Mouse (Mus musculus) liver, embryonic 15.5 days (tissue): ENCODE results near the gene Pcyt1a. TPM values are rescaled to one million over a fixed set of nuclear protein-coding genes. Genes with fewer than 3 reads are reported as not detected.
"Not testable (repeated sequence)": the region's sequence is repeated elsewhere in the genome, so short reads cannot be mapped to it uniquely, and the experiment has no call there.

Source experiments
- ATAC-seq: fragments of 200-750 bp; cut with Nextera tagmentation; 2 replicates; pipeline ENCODE4 v1.8.0; 2017; ENCODE audit warnings: moderate number of reproducible peaks, mild to moderate bottlenecking, moderate library complexity; ENCODE audit not compliant: insufficient read depth
- H3K27ac ChIP-seq: fragments of 300-500 bp; sonication (generic); replicated peaks from 2 replicates; pipeline ENCODE4 v1.5.1; 2015; ENCODE audit warnings: mild to moderate bottlenecking, inconsistent platforms
- H3K27me3 ChIP-seq: fragments of 300-500 bp; sonication (generic); 2 replicates; pipeline ENCODE4 v1.6.1; 2015; ENCODE audit warnings: mild to moderate bottlenecking, inconsistent platforms
- H3K36me3 ChIP-seq: fragments of 300-500 bp; sonication (generic); replicated peaks from 2 replicates; pipeline ENCODE4 v1.6.1; 2015; ENCODE audit warnings: moderate library complexity, mild to moderate bottlenecking, inconsistent platforms
- H3K4me1 ChIP-seq: fragments of 300-500 bp; sonication (generic); replicated peaks from 2 replicates; pipeline ENCODE4 v1.6.1; 2015; ENCODE audit warnings: inconsistent platforms
- H3K4me2 ChIP-seq: fragments of 300-500 bp; sonication (generic); 2 replicates; pipeline ENCODE4 v1.6.1; 2015; ENCODE audit warnings: moderate library complexity, mild to moderate bottlenecking, inconsistent platforms
- H3K4me3 ChIP-seq: fragments of 300-500 bp; sonication (generic); replicated peaks from 2 replicates; pipeline ENCODE4 v1.5.1; 2015; ENCODE audit warnings: mild to moderate bottlenecking, inconsistent platforms
- H3K9ac ChIP-seq: fragments of 300-500 bp; sonication (generic); 2 replicates; pipeline ENCODE4 v1.6.1; 2015; ENCODE audit warnings: moderate library complexity, mild to moderate bottlenecking, inconsistent platforms
- H3K9me3 ChIP-seq: fragments of 300-500 bp; sonication (generic); replicated peaks from 2 replicates; pipeline ENCODE4 v1.6.1; 2016; ENCODE audit warnings: inconsistent platforms
- WGBS: fragments of 180-500 bp; shearing (Covaris S2); methylation state at CpG from one replicate; pipeline ENCODE4 v1.1.7; 2015; ENCODE audit warnings: mixed read lengths; ENCODE audit not compliant: insufficient replicate concordance; 5-methylcytosine and 5-hydroxymethylcytosine counted together
- polyA plus RNA-seq: library from polyadenylated mRNA; unstranded; fragments of >200 nt; fragmentation: Nextera tagmentation; extraction: Ambion mirVana; gene quantifications from 2 replicates; pipeline ENCODE4 v1.2.1, GENCODE M21; 2015

Gene Pcyt1a
- polyA plus RNA-seq, 1 experiment from 2014 or later: 38.3 TPM

GRCm38 (mm10) chr16:32472276-32473015 is 41.7 kb downstream of the Pcyt1a start:
- H3K27ac ChIP-seq: no peak overlapping the region
- 0 out of 2 replicates have a peak, but pooled peaks cover 3% of the 10 kb centered on the region for H3K4me1 ChIP-seq
- no peak overlapping the region for H3K4me2 ChIP-seq
- ATAC-seq: no peak
- WGBS: 85% methylated on average over 7 of the region's 7 CpGs
- no peak overlapping the region for H3K9ac ChIP-seq
- H3K9me3 ChIP-seq: no peaks in the 10 kb centered on the region
- no peaks in the 10 kb centered on the region for H3K27me3 ChIP-seq
- peaks cover 68% of the 10 kb centered on the region for H3K36me3 ChIP-seq
- H3K4me3 ChIP-seq: no peak overlapping the region

- Histone ChIP-seq H3K36me3 (peaks cover 19% of the 10 kb centered on the region), H3K4me1 (no peaks in the 10 kb centered on the region), H3K9ac (no peak overlapping the region), H3K4me3 (no peak overlapping the region), H3K4me2 (no peak overlapping the region), H3K27ac (no peak overlapping the region), H3K27me3 (no peaks in the 10 kb centered on the region; the same call in 1 of the 2 replicates), H3K9me3 (no peaks in the 10 kb centered on the region)
- 68% methylated on average over 6 of the region's 6 CpGs for WGBS
- no peak for ATAC-seq
Observed at GRCm38 (mm10) chr16:32477315-32477714, 46.6 kb downstream of the Pcyt1a start.

- 50% methylated on average over 2 of the region's 2 CpGs for WGBS
- Histone ChIP-seq H3K4me2 (no peak overlapping the region), H3K4me3 (no peak overlapping the region), H3K4me1 (no peaks in the 10 kb centered on the region; the same call in 1 of the 2 replicates), H3K9ac (no peak overlapping the region), H3K9me3 (no peaks in the 10 kb centered on the region), H3K27me3 (no peaks in the 10 kb centered on the region; the same call in 1 of the 2 replicates), H3K36me3 (no peaks in the 10 kb centered on the region), H3K27ac (no peak overlapping the region)
- no peak for ATAC-seq
Observed at GRCm38 (mm10) chr16:32479415-32479814, 48.7 kb downstream of the Pcyt1a start.

GRCm38 (mm10) chr16:32484431-32484871 is 53.7 kb downstream of the Pcyt1a start:
- ATAC-seq: no peak
- Histone ChIP-seq H3K27me3 (peaks cover 8% of the 10 kb centered on the region; the same call in 1 of the 2 replicates), H3K36me3 (no peaks in the 10 kb centered on the region), H3K9me3 (no peaks in the 10 kb centered on the region), H3K27ac (no peak overlapping the region), H3K4me3 (no peak overlapping the region), H3K4me2 (no peak overlapping the region), H3K4me1 (peaks cover 27% of the 10 kb centered on the region), H3K9ac (no peak overlapping the region)
- 62% methylated on average over 7 of the region's 7 CpGs for WGBS

GRCm38 (mm10) chr16:32485209-32485608 is 54.5 kb downstream of the Pcyt1a start:
- no peak for ATAC-seq
- no peak overlapping the region for H3K9ac ChIP-seq
- H3K27me3 ChIP-seq: peaks cover 8% of the 10 kb centered on the region; the same call in 1 of the 2 replicates
- H3K27ac ChIP-seq: no peak overlapping the region
- H3K4me1 ChIP-seq: peaks cover 27% of the 10 kb centered on the region
- no peak overlapping the region for H3K4me2 ChIP-seq
- 29% methylated on average over 2 of the region's 2 CpGs for WGBS
- H3K36me3 ChIP-seq: no peaks in the 10 kb centered on the region
- H3K4me3 ChIP-seq: no peak overlapping the region
- no peaks in the 10 kb centered on the region for H3K9me3 ChIP-seq

GRCm38 (mm10) chr16:32486046-32486445 is 55.3 kb downstream of the Pcyt1a start:
- no peak overlapping the region for H3K9ac ChIP-seq
- peaks cover 8% of the 10 kb centered on the region; the same call in 1 of the 2 replicates for H3K27me3 ChIP-seq
- H3K27ac ChIP-seq: no peak overlapping the region
- H3K4me2 ChIP-seq: no peak overlapping the region
- H3K4me1 ChIP-seq: peaks cover 27% of the 10 kb centered on the region
- H3K9me3 ChIP-seq: no peaks in the 10 kb centered on the region
- H3K36me3 ChIP-seq: no peaks in the 10 kb centered on the region
- no peak for ATAC-seq
- 63% methylated on average over 6 of the region's 6 CpGs for WGBS
- H3K4me3 ChIP-seq: no peak overlapping the region

- no peak within 1 kb of the TSS for H3K9ac ChIP-seq
- 28% methylated on average over 15 of the region's 15 CpGs for WGBS
- H3K4me3 ChIP-seq: peak within 1 kb of the TSS; percentile 20; the same call in 1 of the 2 replicates
- ATAC-seq: peak; percentile 88
- no peaks in the 10 kb centered on the region for H3K9me3 ChIP-seq
- H3K27ac ChIP-seq: peak within 1 kb of the TSS; percentile 43; the same call in 1 of the 2 replicates
- H3K4me1 ChIP-seq: peaks cover 27% of the 10 kb centered on the region
- peak within 1 kb of the TSS; percentile 60 for H3K4me2 ChIP-seq
- peaks cover 8% of the 10 kb centered on the region; the same call in 1 of the 2 replicates for H3K27me3 ChIP-seq
- H3K36me3 ChIP-seq: no peaks in the 10 kb centered on the region
Observed at GRCm38 (mm10) chr16:32487234-32488111, 56.8 kb downstream of the Pcyt1a start, which contains the start of gene Slc51a. Slc51a (minus strand) TSS chr16:32487879.

- Histone ChIP-seq H3K9me3 (no peaks in the 10 kb centered on the region), H3K4me3 (no peak overlapping the region), H3K4me2 (no peak overlapping the region), H3K27me3 (0 out of 2 replicates have a peak, but pooled peaks cover 8% of the 10 kb centered on the region), H3K4me1 (peaks cover 27% of the 10 kb centered on the region), H3K36me3 (no peaks in the 10 kb centered on the region), H3K9ac (no peak overlapping the region), H3K27ac (no peak overlapping the region)
- ATAC-seq: no peak
- 86% methylated on average over 3 of the region's 3 CpGs for WGBS
Observed at GRCm38 (mm10) chr16:32488939-32489338, 58.2 kb downstream of the Pcyt1a start.

GRCm38 (mm10) chr16:32494371-32494770 is 63.6 kb downstream of the Pcyt1a start:
- H3K4me3 ChIP-seq, H3K4me2 ChIP-seq, H3K36me3 ChIP-seq, H3K9ac ChIP-seq, H3K4me1 ChIP-seq, H3K27me3 ChIP-seq, ATAC-seq, H3K9me3 ChIP-seq, H3K27ac ChIP-seq: not testable (repeated sequence)
- WGBS: 63% methylated on average over 6 of the region's 6 CpGs

GRCm38 (mm10) chr16:32495965-32496364 is 65.2 kb downstream of the Pcyt1a start, which contains the start of gene Zdhhc19:
Zdhhc19 (plus strand) TSS chr16:32496265.
- H3K9me3 ChIP-seq: no peaks in the 10 kb centered on the region
- ATAC-seq: no peak
- no peak within 1 kb of the TSS for H3K27ac ChIP-seq
- peaks cover 19% of the 10 kb centered on the region; the same call in 1 of the 2 replicates for H3K27me3 ChIP-seq
- peaks cover 8% of the 10 kb centered on the region for H3K4me1 ChIP-seq
- 50% methylated on average over 3 of the region's 3 CpGs for WGBS
- H3K36me3 ChIP-seq: no peaks in the 10 kb centered on the region
- H3K4me2 ChIP-seq: no peak within 1 kb of the TSS
- no peak within 1 kb of the TSS for H3K9ac ChIP-seq
- H3K4me3 ChIP-seq: no peak within 1 kb of the TSS

GRCm38 (mm10) chr16:32498996-32499395 is 68.3 kb downstream of the Pcyt1a start:
- Histone ChIP-seq H3K27me3 (peaks cover 30% of the 10 kb centered on the region), H3K9ac (no peak overlapping the region), H3K9me3 (no peaks in the 10 kb centered on the region), H3K36me3 (no peaks in the 10 kb centered on the region), H3K4me1 (peaks cover 19% of the 10 kb centered on the region), H3K27ac (no peak overlapping the region), H3K4me2 (no peak overlapping the region), H3K4me3 (no peak overlapping the region)
- ATAC-seq: no peak
- 63% methylated on average over 13 of the region's 13 CpGs for WGBS
